Mouse (Mus musculus) heart, embryonic 10.5 days (tissue): Measurements from ENCODE around the gene Wnt8b. TPM values are rescaled to one million over a fixed set of nuclear protein-coding genes. Genes with fewer than 3 reads are reported as not detected.

Source experiments
- DNase-seq: peaks from one replicate; pipeline ENCODE4 v3.0.0-alpha.2; 2017; ENCODE audit warnings: low spot score
- H3K27ac ChIP-seq: fragments of 300-500 bp; sonication (generic); 2 replicates; pipeline ENCODE4 v1.5.1; 2016; ENCODE audit warnings: mild to moderate bottlenecking
- H3K27me3 ChIP-seq: fragments of 300-500 bp; sonication (generic); 2 replicates; pipeline ENCODE4 v1.6.1; 2016; ENCODE audit warnings: mild to moderate bottlenecking; ENCODE audit not compliant: poor library complexity, insufficient read depth, severe bottlenecking
- H3K36me3 ChIP-seq: fragments of 300-500 bp; sonication (generic); 2 replicates; pipeline ENCODE4 v1.6.1; 2016; ENCODE audit warnings: mild to moderate bottlenecking, moderate library complexity
- H3K4me1 ChIP-seq: fragments of 300-500 bp; sonication (generic); 2 replicates; pipeline ENCODE4 v1.6.1; 2016; ENCODE audit warnings: mild to moderate bottlenecking
- H3K4me3 ChIP-seq: fragments of 300-500 bp; sonication (generic); 2 replicates; pipeline ENCODE4 v1.5.1; 2016; ENCODE audit warnings: mild to moderate bottlenecking, moderate library complexity
- H3K9me3 ChIP-seq: fragments of 300-500 bp; sonication (generic); 2 replicates; pipeline ENCODE4 v1.6.1; 2016; ENCODE audit warnings: mild to moderate bottlenecking, moderate library complexity
- WGBS: fragments of 180-500 bp; shearing (Covaris S2); methylation state at CpG from one replicate; pipeline ENCODE4 v1.1.7; 2016; 5-methylcytosine and 5-hydroxymethylcytosine counted together
- polyA plus RNA-seq: library from polyadenylated mRNA; unstranded; fragments of >200 nt; fragmentation: Nextera tagmentation; extraction: Ambion mirVana; gene quantifications from 2 replicates; pipeline ENCODE4 v1.2.1, GENCODE M21; 2016

The Wnt8b gene
- polyA plus RNA-seq, 1 experiment from 2014 or later = not detected

- DNase-seq = no peak
- H3K27ac ChIP-seq = no peak overlapping the region
- H3K36me3 ChIP-seq = no peaks in the 10 kb centered on the region
- H3K9me3 ChIP-seq = no peaks in the 10 kb centered on the region
- peaks cover 3% of the 10 kb centered on the region; the same call in 1 of the 2 replicates for H3K27me3 ChIP-seq
- no peak overlapping the region for H3K4me3 ChIP-seq
- 49% methylated on average over 3 of the region's 3 CpGs for WGBS
- no peaks in the 10 kb centered on the region for H3K4me1 ChIP-seq
Measured at GRCm38 (mm10) chr19:44476541-44476940, 16.7 kb upstream of the Wnt8b start.

GRCm38 (mm10) chr19:44487266-44487665 is 6.0 kb upstream of the Wnt8b start:
- WGBS = 12% methylated on average over 8 of the region's 8 CpGs
- Histone ChIP-seq H3K36me3 (no peaks in the 10 kb centered on the region), H3K4me3 (no peak overlapping the region), H3K4me1 (no peaks in the 10 kb centered on the region), H3K9me3 (no peaks in the 10 kb centered on the region), H3K27me3 (peaks cover 22% of the 10 kb centered on the region), H3K27ac (no peak overlapping the region)
- DNase-seq = peak; percentile 85

- no peaks in the 10 kb centered on the region for H3K9me3 ChIP-seq
- 46% methylated on average over 8 of the region's 8 CpGs for WGBS
- H3K4me1 ChIP-seq = peaks cover 26% of the 10 kb centered on the region
- DNase-seq = no peak
- no peak overlapping the region for H3K4me3 ChIP-seq
- no peaks in the 10 kb centered on the region for H3K36me3 ChIP-seq
- H3K27ac ChIP-seq = no peak overlapping the region
- peaks cover 54% of the 10 kb centered on the region for H3K27me3 ChIP-seq
Measured at GRCm38 (mm10) chr19:44496511-44496910, 3.2 kb downstream of the Wnt8b start.

DNA sequence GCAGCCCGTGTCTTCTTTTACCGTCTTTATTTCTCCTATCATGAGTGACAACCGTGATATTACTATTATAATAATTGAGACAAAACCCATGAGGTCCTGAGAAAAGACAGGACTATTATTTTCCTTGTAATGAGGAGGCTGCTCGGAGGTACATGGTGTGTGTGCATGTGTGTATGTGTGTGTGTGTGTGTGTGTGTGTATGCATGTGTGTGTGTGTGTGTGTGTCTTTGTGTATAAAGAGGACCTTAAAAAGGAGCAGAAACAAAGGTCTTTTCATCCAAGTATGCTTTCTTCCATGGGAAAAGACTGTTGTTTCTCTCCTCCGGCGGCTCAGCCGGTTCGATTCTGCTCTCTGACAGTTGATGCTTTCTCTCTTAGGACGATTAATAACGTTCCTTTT is 3.7 kb downstream of the Wnt8b start:
- Histone ChIP-seq H3K27ac (no peak overlapping the region), H3K9me3 (no peaks in the 10 kb centered on the region), H3K36me3 (no peaks in the 10 kb centered on the region), H3K27me3 (peaks cover 54% of the 10 kb centered on the region), H3K4me3 (no peak overlapping the region), H3K4me1 (peaks cover 26% of the 10 kb centered on the region)
- no peak for DNase-seq
- WGBS = 75% methylated on average over 10 of the region's 10 CpGs

DNA sequence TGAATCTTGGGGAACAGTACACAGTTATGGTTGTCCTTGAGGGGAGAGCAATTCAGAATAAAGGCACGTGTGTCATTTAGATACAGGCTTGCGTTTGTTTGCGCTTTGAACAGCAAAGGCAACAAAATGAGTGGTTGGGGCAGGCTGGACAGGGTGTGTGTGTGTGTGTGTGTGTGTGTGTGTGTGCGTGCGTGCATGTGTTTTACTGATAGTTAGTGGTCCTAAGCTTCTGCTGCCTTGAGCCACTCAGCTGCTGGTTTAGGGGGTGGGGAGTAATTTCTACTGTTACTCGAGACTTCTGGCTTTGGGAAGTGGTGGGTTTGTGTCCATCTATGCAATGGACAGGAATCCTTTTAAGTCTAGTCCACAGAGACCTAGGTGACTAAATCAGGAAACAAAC is 5.7 kb downstream of the Wnt8b start:
- H3K36me3 ChIP-seq = no peaks in the 10 kb centered on the region
- H3K9me3 ChIP-seq = no peaks in the 10 kb centered on the region
- H3K27ac ChIP-seq = no peak overlapping the region
- 57% methylated on average over 6 of the region's 6 CpGs for WGBS
- H3K4me3 ChIP-seq = no peak overlapping the region
- DNase-seq = no peak
- peaks cover 26% of the 10 kb centered on the region for H3K4me1 ChIP-seq
- peaks cover 49% of the 10 kb centered on the region for H3K27me3 ChIP-seq

- no peak overlapping the region for H3K4me3 ChIP-seq
- H3K4me1 ChIP-seq = peaks cover 18% of the 10 kb centered on the region
- WGBS = 65% methylated on average over 5 of the region's 5 CpGs
- no peaks in the 10 kb centered on the region for H3K9me3 ChIP-seq
- H3K27ac ChIP-seq = no peak overlapping the region
- no peaks in the 10 kb centered on the region for H3K36me3 ChIP-seq
- no peak for DNase-seq
- peaks cover 59% of the 10 kb centered on the region for H3K27me3 ChIP-seq
Measured at GRCm38 (mm10) chr19:44500240-44500639, 7.0 kb downstream of the Wnt8b start.

GRCm38 (mm10) chr19:44501925-44502324 is 8.7 kb downstream of the Wnt8b start:
- Histone ChIP-seq H3K4me1 (peaks cover 9% of the 10 kb centered on the region), H3K36me3 (no peaks in the 10 kb centered on the region), H3K4me3 (no peak overlapping the region), H3K27ac (no peak overlapping the region), H3K9me3 (no peaks in the 10 kb centered on the region), H3K27me3 (peaks cover 63% of the 10 kb centered on the region)
- 73% methylated on average over 6 of the region's 6 CpGs for WGBS
- no peak for DNase-seq

- H3K27ac ChIP-seq = no peak overlapping the region
- H3K4me3 ChIP-seq = no peak overlapping the region
- peaks cover 9% of the 10 kb centered on the region for H3K4me1 ChIP-seq
- no peaks in the 10 kb centered on the region for H3K9me3 ChIP-seq
- no peak for DNase-seq
- H3K27me3 ChIP-seq = peaks cover 66% of the 10 kb centered on the region
- H3K36me3 ChIP-seq = no peaks in the 10 kb centered on the region
- WGBS = 59% methylated on average over 4 of the region's 4 CpGs
Measured at GRCm38 (mm10) chr19:44502741-44503140, 9.5 kb downstream of the Wnt8b start.

DNA sequence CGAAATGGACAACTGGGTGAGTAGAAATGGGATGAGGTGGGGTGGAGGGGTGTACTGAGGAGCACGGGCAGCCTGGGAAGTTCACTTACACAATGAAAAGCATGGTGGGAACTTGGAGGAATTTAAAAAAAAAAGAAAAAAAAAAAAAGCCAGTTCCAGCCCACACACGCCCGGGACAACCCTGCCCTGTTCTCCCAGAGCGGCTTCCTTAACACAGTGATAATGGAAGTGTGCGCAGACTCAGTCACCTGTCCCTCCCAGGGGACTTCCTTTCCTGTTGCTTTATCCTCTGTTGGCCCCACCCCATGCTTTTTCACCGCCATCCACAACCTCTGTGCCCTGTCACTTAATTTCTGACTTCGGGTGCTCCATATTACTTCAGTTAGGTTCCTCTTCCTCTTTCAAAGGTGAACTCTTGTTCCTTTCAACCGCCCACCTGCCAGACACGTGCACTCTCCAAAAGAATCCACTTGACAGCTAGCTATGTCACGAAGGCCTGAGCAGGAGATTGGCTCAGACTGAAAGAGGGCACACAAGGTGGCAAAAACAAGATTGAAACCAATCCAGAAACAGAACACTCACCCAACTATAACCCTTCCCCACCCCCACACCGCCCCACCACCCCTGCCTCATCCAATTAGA is 17.4 kb downstream of the Wnt8b start:
- 5% methylated on average over 12 of the region's 12 CpGs for WGBS
- H3K4me3 ChIP-seq = peak overlapping the region; percentile 66
- H3K36me3 ChIP-seq = no peaks in the 10 kb centered on the region
- H3K27me3 ChIP-seq = peaks cover 87% of the 10 kb centered on the region
- H3K4me1 ChIP-seq = peaks cover 33% of the 10 kb centered on the region
- H3K27ac ChIP-seq = no peak overlapping the region
- DNase-seq = no peak
- no peaks in the 10 kb centered on the region for H3K9me3 ChIP-seq

DNA sequence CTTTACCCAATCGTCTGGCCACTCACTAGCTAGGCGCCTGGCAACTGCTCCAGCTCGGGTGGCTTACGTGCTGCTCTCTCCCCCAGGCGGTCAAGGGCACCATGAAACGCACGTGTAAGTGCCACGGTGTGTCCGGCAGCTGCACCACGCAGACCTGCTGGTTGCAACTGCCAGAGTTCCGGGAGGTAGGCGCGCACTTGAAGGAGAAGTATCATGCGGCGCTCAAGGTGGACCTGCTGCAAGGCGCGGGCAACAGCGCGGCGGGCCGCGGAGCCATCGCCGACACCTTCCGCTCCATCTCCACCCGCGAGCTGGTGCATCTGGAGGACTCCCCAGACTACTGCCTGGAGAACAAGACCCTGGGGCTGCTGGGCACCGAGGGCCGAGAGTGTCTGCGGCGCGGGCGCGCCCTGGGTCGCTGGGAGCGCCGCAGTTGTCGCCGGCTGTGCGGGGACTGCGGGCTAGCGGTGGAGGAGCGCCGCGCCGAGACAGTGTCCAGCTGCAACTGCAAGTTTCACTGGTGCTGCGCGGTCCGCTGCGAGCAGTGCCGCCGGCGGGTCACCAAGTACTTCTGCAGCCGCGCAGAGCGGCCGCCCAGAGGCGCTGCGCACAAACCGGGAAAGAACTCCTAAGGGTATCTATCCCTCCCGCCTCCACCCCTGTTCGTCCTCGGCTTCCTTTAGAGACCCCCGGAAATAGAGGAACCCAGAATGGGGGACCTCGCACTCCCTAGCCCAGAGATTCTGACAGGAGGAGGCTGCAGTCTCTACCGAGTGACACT is 18.4 kb downstream of the Wnt8b start:
- peak overlapping the region; percentile 39; the same call in 1 of the 2 replicates for H3K27ac ChIP-seq
- H3K4me1 ChIP-seq = peaks cover 33% of the 10 kb centered on the region
- peak overlapping the region; percentile 66 for H3K4me3 ChIP-seq
- DNase-seq = no peak
- H3K36me3 ChIP-seq = no peaks in the 10 kb centered on the region
- WGBS = under 1% methylated on average over 66 of the region's 66 CpGs
- peaks cover 96% of the 10 kb centered on the region for H3K27me3 ChIP-seq
- H3K9me3 ChIP-seq = no peaks in the 10 kb centered on the region

- Histone ChIP-seq H3K4me1 (peaks cover 33% of the 10 kb centered on the region), H3K27ac (no peak overlapping the region), H3K9me3 (no peaks in the 10 kb centered on the region), H3K4me3 (no peak overlapping the region), H3K27me3 (peaks cover 96% of the 10 kb centered on the region), H3K36me3 (no peaks in the 10 kb centered on the region)
- DNase-seq = no peak
- 32% methylated on average over 5 of the region's 5 CpGs for WGBS
Measured at GRCm38 (mm10) chr19:44512601-44513000, 19.3 kb downstream of the Wnt8b start.

GRCm38 (mm10) chr19:44513054-44513833 is 20.0 kb downstream of the Wnt8b start:
- no peak for DNase-seq
- Histone ChIP-seq H3K4me1 (peaks cover 33% of the 10 kb centered on the region), H3K27ac (no peak overlapping the region), H3K27me3 (peaks cover 97% of the 10 kb centered on the region), H3K9me3 (no peaks in the 10 kb centered on the region), H3K4me3 (no peak overlapping the region), H3K36me3 (no peaks in the 10 kb centered on the region)
- 25% methylated on average over 11 of the region's 11 CpGs for WGBS

DNA sequence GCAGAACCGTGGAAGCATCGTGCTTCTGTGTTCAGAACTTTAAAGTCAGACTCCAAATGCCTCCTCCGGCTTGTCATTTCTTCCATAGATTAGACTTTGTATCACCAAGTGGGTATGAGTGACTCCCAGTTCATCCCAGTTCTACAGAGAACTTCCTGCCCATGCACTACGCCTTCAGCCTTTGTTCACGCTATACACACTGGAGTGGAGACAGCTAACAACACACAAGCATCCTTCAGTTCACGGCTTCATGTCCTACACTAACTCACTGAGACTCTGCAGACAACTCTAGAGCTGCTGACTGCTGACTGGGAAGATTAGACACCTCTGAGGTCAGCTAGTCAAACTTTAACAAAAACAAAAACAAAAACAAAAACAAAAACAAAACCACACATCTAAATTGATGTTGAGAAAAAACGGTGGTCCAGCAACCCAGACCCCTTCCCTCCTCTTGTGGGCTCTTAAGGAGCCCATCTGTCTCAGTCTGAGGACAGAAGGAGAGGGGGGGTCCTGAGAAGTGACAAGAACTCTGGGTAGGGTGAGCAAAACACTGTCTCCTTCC is 20.7 kb downstream of the Wnt8b start:
- Histone ChIP-seq H3K4me1 (peaks cover 33% of the 10 kb centered on the region), H3K9me3 (no peaks in the 10 kb centered on the region)

More for the DNA sequence above, 20.7 kb downstream of the Wnt8b start:
- H3K27me3 ChIP-seq = peaks cover 99% of the 10 kb centered on the region
- no peak for DNase-seq
- no peak overlapping the region for H3K27ac ChIP-seq
- no peak overlapping the region for H3K4me3 ChIP-seq
- WGBS = 25% methylated on average over 7 of the region's 7 CpGs
- H3K36me3 ChIP-seq = no peaks in the 10 kb centered on the region
